Mouse (Mus musculus) ES-E14 (cell line): ENCODE results near the gene Zfp446. TPM values are rescaled to one million over a fixed set of nuclear protein-coding genes. Genes with fewer than 3 reads are reported as not detected.

ENCODE experiments used
- DNase-seq: peaks from one replicate; pipeline ENCODE4 v3.0.0-alpha.2; 2013; ENCODE audit warnings: low read depth, low spot score
- H3K27ac ChIP-seq: 2 replicates; pipeline ENCODE4 v1.5.1; 2012; ENCODE audit warnings: low read depth, mild to moderate bottlenecking, low read length, moderate library complexity, mixed read lengths; ENCODE audit not compliant: poor library complexity, insufficient read depth, severe bottlenecking
- H3K36me3 ChIP-seq: 2 replicates; pipeline ENCODE4 v1.6.1; 2012; ENCODE audit warnings: mild to moderate bottlenecking, low read length, moderate library complexity, mixed read lengths; ENCODE audit not compliant: control insufficient read depth, poor library complexity, insufficient read depth, severe bottlenecking
- H3K4me1 ChIP-seq, 2 experiments: fragments of 150-350 bp in 1 of 2; sonication (generic) in 1 of 2; 2 replicates each; pipeline ENCODE4 v1.6.1; 2012; ENCODE audit warnings: low read length in 2 of 2, mild to moderate bottlenecking in 1 of 2, mixed read lengths in 1 of 2; ENCODE audit not compliant: control insufficient read depth in 2 of 2, insufficient read depth in 2 of 2, poor library complexity in 1 of 2
- H3K4me3 ChIP-seq, 2 experiments: fragments of 150-350 bp in 1 of 2; sonication (generic) in 1 of 2; 2 replicates each; pipeline ENCODE4 v1.5.1; 2012; ENCODE audit warnings: low read length in 2 of 2, low read depth in 1 of 2, mild to moderate bottlenecking in 1 of 2, mixed read lengths in 1 of 2; ENCODE audit not compliant: insufficient read depth in 1 of 2, poor library complexity in 1 of 2, severe bottlenecking in 1 of 2
- H3K9ac ChIP-seq: 2 replicates; pipeline ENCODE4 v1.6.1; 2012; ENCODE audit warnings: low read depth, mild to moderate bottlenecking, low read length, mixed read lengths; ENCODE audit not compliant: poor library complexity, insufficient read depth, severe bottlenecking
- H3K9me3 ChIP-seq: fragments of 150-350 bp; sonication (generic); 2 replicates; pipeline ENCODE4 v1.6.1; 2012; ENCODE audit warnings: low read depth, mild to moderate bottlenecking, low read length; ENCODE audit not compliant: control insufficient read depth, insufficient read depth
- CHD2 ChIP-seq: IDR thresholded peaks from 2 replicates; pipeline ENCODE4 v1.6.1; 2014; ENCODE audit warnings: mild to moderate bottlenecking, low read depth, low read length, inconsistent platforms
- HCFC1 ChIP-seq: IDR thresholded peaks from 2 replicates; pipeline ENCODE4 v1.6.1; 2012; ENCODE audit warnings: low read length, inconsistent platforms, borderline replicate concordance; ENCODE audit not compliant: insufficient read depth
- MAFK ChIP-seq: IDR thresholded peaks from 2 replicates; pipeline ENCODE4 v1.6.1; 2014; ENCODE audit warnings: mild to moderate bottlenecking, low read depth, low read length, inconsistent platforms; ENCODE audit not compliant: insufficient read depth
- ZC3H11A ChIP-seq: IDR thresholded peaks from 2 replicates; pipeline ENCODE4 v1.6.1; 2012; ENCODE audit warnings: low read depth, mild to moderate bottlenecking, inconsistent platforms, low read length, borderline replicate concordance
- ZNF384 ChIP-seq: IDR thresholded peaks from 2 replicates; pipeline ENCODE4 v1.6.1; 2012; ENCODE audit warnings: low read depth, low read length, inconsistent platforms
- in situ Hi-C, 2 experiments: fragments of 600-800 bp; cut with MboI; formaldehyde crosslinking; loops; one replicate each; pipeline ENCODE4 v1.15.1; 2025; ENCODE audit warnings: low sequenced_read_pairs in 2 of 2, inconsistent platforms in 1 of 2; ENCODE audit not compliant: unreplicated experiment in 2 of 2
- total RNA-seq: library from RNA; depleted of rRNA; stranded (reverse); fragments of 300-350 nt; gene quantifications from 2 replicates; pipeline ENCODE4 v1.2.3, GENCODE M21; 2012

The Zfp446 gene
- total RNA-seq, 1 experiment = 6.4 TPM

DNA sequence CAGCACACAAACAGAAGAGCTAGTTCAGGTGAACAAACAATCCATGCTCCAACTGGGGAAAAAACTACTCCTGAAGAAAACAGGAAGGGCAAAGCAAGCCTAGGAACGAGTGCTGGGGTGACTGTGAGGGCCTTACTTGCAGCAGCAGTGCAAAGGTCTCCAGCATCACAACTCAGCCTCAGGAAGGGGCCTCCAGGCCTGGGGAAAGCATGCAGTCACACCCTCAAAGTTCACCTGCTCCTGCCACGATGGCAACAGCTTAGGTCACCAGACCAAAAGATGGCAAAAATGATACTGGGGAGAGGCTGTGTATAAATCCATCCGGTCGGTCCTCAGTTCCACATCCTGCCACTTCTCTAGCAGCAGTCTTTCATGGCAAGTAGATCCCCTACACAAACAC, 18.7 kb upstream of the Zfp446 start:
- Histone ChIP-seq H3K4me1 (peaks cover 2 to 4% of the 10 kb centered on the region in 2 experiments; a peak in 2 of 4 replicates), H3K4me3 (no peak overlapping the region), H3K9me3 (no peaks in the 10 kb centered on the region), H3K9ac (no peak overlapping the region), H3K27ac (no peak overlapping the region), H3K36me3 (no peaks in the 10 kb centered on the region)
- TF ChIP-seq MAFK (no peak), CHD2 (no peak)
- no peak for DNase-seq
- in situ Hi-C loops = no loop called here

DNA sequence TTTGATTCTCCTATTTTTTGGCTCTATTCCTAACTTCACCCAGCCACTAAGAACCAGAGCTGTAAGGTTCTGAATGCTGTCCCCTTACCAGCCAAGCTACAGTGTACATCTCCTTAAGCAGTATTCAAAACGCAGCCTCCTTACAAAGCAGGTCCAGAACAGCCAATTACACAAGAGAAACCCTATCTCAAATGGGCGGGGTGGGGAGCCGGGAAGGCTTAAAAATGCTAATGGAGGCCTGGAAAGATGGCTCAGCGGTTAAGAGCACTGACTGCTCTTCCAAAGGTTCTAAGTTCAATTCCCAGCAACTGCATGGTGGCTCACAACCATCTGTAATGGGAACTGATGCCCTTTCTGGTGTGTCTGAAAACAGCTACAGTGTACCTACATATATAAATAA, 17.9 kb upstream of the Zfp446 start:
- peaks cover 4 to 5% of the 10 kb centered on the region in 2 experiments; a peak in 3 of 4 replicates for H3K4me1 ChIP-seq
- TF ChIP-seq ZNF384 (no peak), MAFK (no peak), HCFC1 (no peak), CHD2 (no peak), ZC3H11A (no peak)
- no peak overlapping the region for H3K9ac ChIP-seq
- H3K36me3 ChIP-seq = no peaks in the 10 kb centered on the region
- H3K4me3 ChIP-seq = no peak overlapping the region
- no peak for DNase-seq
- in situ Hi-C loops = no loop called here
- no peak overlapping the region for H3K27ac ChIP-seq
- H3K9me3 ChIP-seq = no peaks in the 10 kb centered on the region

DNA sequence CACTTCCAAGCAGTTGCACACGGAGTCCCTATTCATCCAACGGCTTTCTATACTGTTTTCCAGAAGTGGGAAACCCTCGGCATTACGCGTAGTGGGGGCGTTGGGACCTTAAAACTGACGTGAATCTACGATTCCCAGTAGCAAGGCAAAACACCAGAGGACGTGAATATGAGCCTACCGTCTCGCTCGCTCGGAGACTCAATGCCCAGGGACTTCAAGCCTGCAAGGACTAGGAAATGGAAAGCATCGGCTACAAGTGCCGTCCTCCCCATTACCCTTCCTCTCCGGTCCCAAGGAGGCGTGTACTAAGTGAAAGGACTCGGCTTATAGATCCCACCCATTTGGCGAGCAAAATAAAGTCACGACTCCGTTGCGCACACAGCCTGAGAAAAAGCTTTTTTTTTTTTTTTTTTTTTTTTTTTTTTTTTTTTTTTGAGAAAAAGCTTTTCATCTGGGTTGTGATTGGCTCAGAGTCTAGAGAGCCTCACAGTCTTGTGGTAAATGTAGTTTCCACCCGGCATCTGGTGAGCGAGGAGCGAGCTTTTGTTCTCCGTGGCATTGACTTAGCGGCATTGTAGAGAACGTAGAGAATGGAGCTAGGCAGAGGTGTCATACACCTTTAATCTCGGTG, 16.0 kb upstream of the Zfp446 start:
- peak overlapping the region; percentile 38 to 66 for H3K4me3 ChIP-seq
- peak; percentile 98 for TF ChIP-seq ZNF384
- TF ChIP-seq HCFC1 = peak; percentile 82
- no peak for TF ChIP-seq ZC3H11A
- H3K9me3 ChIP-seq = no peaks in the 10 kb centered on the region
- in situ Hi-C loops = no loop called here
- peak overlapping the region; percentile 51 for H3K9ac ChIP-seq
- H3K36me3 ChIP-seq = no peaks in the 10 kb centered on the region
- no peak overlapping the region for H3K27ac ChIP-seq
- H3K4me1 ChIP-seq = peaks cover 5 to 7% of the 10 kb centered on the region in 2 experiments; a peak in 3 of 4 replicates
- DNase-seq = no peak

DNA sequence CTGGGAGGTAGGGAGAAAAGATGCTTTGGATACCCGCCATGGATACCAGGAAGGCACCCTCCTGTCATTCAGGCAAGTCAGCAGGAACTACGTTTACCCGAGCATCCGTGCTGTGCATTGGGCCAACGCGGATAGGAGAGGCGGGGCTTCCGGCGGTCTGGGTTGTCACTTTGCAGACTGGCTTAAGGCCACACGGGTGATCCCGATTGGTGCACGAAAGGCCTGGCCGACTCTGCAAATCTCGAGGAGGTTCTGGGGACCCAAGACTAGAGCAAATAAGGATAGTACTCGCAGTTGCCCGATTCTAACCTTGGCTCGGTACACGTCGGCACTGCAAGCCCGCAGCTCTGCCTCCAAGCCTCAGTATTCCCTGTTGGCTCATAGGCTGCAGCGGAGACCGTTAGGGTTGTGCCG, 12.0 kb upstream of the Zfp446 start, which contains the start of gene Zfp324:
Gene Zfp324 (plus strand): TSS at position 161 of the 414 bp plus-strand sequence.
- Histone ChIP-seq H3K36me3 (0 out of 2 replicates have a peak, but pooled peaks cover 4% of the 10 kb centered on the region), H3K9ac (peak within 1 kb of the TSS; percentile 78), H3K4me1 (peaks cover 3 to 5% of the 10 kb centered on the region in 2 experiments; a peak in 2 of 4 replicates), H3K4me3 (peak within 1 kb of the TSS; percentile 82 to 87), H3K9me3 (no peaks in the 10 kb centered on the region), H3K27ac (peak within 1 kb of the TSS; percentile 63; the same call in 1 of the 2 replicates)
- TF ChIP-seq ZNF384 (no peak), CHD2 (no peak), ZC3H11A (no peak), MAFK (0 out of 2 replicates have a peak, but pooled peaks have one; percentile 15), HCFC1 (no peak)
- peak; percentile 82 for DNase-seq
- in situ Hi-C loops = no loop called here
